Mouse (Mus musculus): ENCODE results near the gene Sh3tc1. TPM values are rescaled to one million over a fixed set of nuclear protein-coding genes. Genes with fewer than 3 reads are reported as not detected.

Sh3tc1 gene
- polyA plus RNA-seq, 1 experiment = 16.6 TPM

GRCm38 (mm10) chr5:35691246-35691645, 48.5 kb downstream of the Sh3tc1 start:
- peaks cover 26% of the 10 kb centered on the region for H3K4me1 ChIP-seq (ENCODE audit: control insufficient read depth, insufficient read depth, insufficient read length, low read length)
- H3K4me3 ChIP-seq (ENCODE audit: insufficient read depth, low read depth, low read length) = no peak overlapping the region
- no peak overlapping the region for H3K27ac ChIP-seq (replicated peaks; ENCODE audit: low read depth, low read length)

GRCm38 (mm10) chr5:35690485-35691165, 49.2 kb downstream of the Sh3tc1 start:
- H3K4me1 ChIP-seq (ENCODE audit: control insufficient read depth, insufficient read depth, insufficient read length, low read length) = peaks cover 26% of the 10 kb centered on the region
- peak overlapping the region; percentile 53 for H3K27ac ChIP-seq (replicated peaks; ENCODE audit: low read depth, low read length)
- no peak overlapping the region for H3K4me3 ChIP-seq (ENCODE audit: insufficient read depth, low read depth, low read length)

- peak overlapping the region; percentile 82 for H3K27ac ChIP-seq (replicated peaks; ENCODE audit: low read depth, low read length)
- H3K4me3 ChIP-seq (ENCODE audit: insufficient read depth, low read depth, low read length) = no peak overlapping the region
- H3K4me1 ChIP-seq (ENCODE audit: control insufficient read depth, insufficient read depth, insufficient read length, low read length) = peaks cover 26% of the 10 kb centered on the region
Measured at GRCm38 (mm10) chr5:35689374-35689773, 50.4 kb downstream of the Sh3tc1 start.

GRCm38 (mm10) chr5:35688851-35689250, 50.9 kb downstream of the Sh3tc1 start:
- Histone ChIP-seq H3K4me1 (ENCODE audit: control insufficient read depth, insufficient read depth, insufficient read length, low read length) (peaks cover 28% of the 10 kb centered on the region), H3K27ac (replicated peaks; ENCODE audit: low read depth, low read length) (peak overlapping the region; percentile 82), H3K4me3 (ENCODE audit: insufficient read depth, low read depth, low read length) (no peak overlapping the region)

GRCm38 (mm10) chr5:35687098-35687497, 52.7 kb downstream of the Sh3tc1 start:
- peak overlapping the region; percentile 93 for H3K27ac ChIP-seq (replicated peaks; ENCODE audit: low read depth, low read length)
- no peak overlapping the region for H3K4me3 ChIP-seq (ENCODE audit: insufficient read depth, low read depth, low read length)
- H3K4me1 ChIP-seq (ENCODE audit: control insufficient read depth, insufficient read depth, insufficient read length, low read length) = peaks cover 28% of the 10 kb centered on the region

GRCm38 (mm10) chr5:35686336-35686735, 53.5 kb downstream of the Sh3tc1 start:
- peaks cover 25% of the 10 kb centered on the region for H3K4me1 ChIP-seq (ENCODE audit: control insufficient read depth, insufficient read depth, insufficient read length, low read length)
- H3K27ac ChIP-seq (replicated peaks; ENCODE audit: low read depth, low read length) = peak overlapping the region; percentile 93
- no peak overlapping the region for H3K4me3 ChIP-seq (ENCODE audit: insufficient read depth, low read depth, low read length)

GRCm38 (mm10) chr5:35685079-35685478, 54.7 kb downstream of the Sh3tc1 start:
- peak overlapping the region; percentile 77 for H3K27ac ChIP-seq (replicated peaks; ENCODE audit: low read depth, low read length)
- peaks cover 18% of the 10 kb centered on the region for H3K4me1 ChIP-seq (ENCODE audit: control insufficient read depth, insufficient read depth, insufficient read length, low read length)
- no peak overlapping the region for H3K4me3 ChIP-seq (ENCODE audit: insufficient read depth, low read depth, low read length)

- Histone ChIP-seq H3K27ac (replicated peaks; ENCODE audit: low read depth, low read length) (no peak overlapping the region), H3K4me1 (ENCODE audit: control insufficient read depth, insufficient read depth, insufficient read length, low read length) (peaks cover 2% of the 10 kb centered on the region; the same call in 1 of the 2 replicates), H3K4me3 (ENCODE audit: insufficient read depth, low read depth, low read length) (no peak overlapping the region)
Measured at GRCm38 (mm10) chr5:35680958-35681357, 58.8 kb downstream of the Sh3tc1 start.

GRCm38 (mm10) chr5:35679256-35680155, 60.3 kb downstream of the Sh3tc1 start, which contains the start of gene Htra3:
Gene Htra3, minus strand, starts transcription at chr5:35679782.
- Histone ChIP-seq H3K4me1 (ENCODE audit: control insufficient read depth, insufficient read depth, insufficient read length, low read length) (peaks cover 6% of the 10 kb centered on the region; the same call in 1 of the 2 replicates), H3K27ac (replicated peaks; ENCODE audit: low read depth, low read length) (peak within 1 kb of the TSS; percentile 79), H3K4me3 (ENCODE audit: insufficient read depth, low read depth, low read length) (peak within 1 kb of the TSS; percentile 66)

- Histone ChIP-seq H3K4me3 (ENCODE audit: insufficient read depth, low read depth, low read length) (peak overlapping the region; percentile 66), H3K27ac (replicated peaks; ENCODE audit: low read depth, low read length) (peak overlapping the region; percentile 79), H3K4me1 (ENCODE audit: control insufficient read depth, insufficient read depth, insufficient read length, low read length) (peaks cover 25% of the 10 kb centered on the region)
Measured at GRCm38 (mm10) chr5:35676964-35677363, 62.8 kb downstream of the Sh3tc1 start.

- peaks cover 31% of the 10 kb centered on the region for H3K4me1 ChIP-seq (ENCODE audit: control insufficient read depth, insufficient read depth, insufficient read length, low read length)
- H3K4me3 ChIP-seq (ENCODE audit: insufficient read depth, low read depth, low read length) = no peak overlapping the region
Measured at GRCm38 (mm10) chr5:35674081-35674555, 65.7 kb downstream of the Sh3tc1 start.

GRCm38 (mm10) chr5:35673086-35673485, 66.7 kb downstream of the Sh3tc1 start:
- Histone ChIP-seq H3K27ac (replicated peaks; ENCODE audit: low read depth, low read length) (peak overlapping the region; percentile 75), H3K4me1 (ENCODE audit: control insufficient read depth, insufficient read depth, insufficient read length, low read length) (peaks cover 31% of the 10 kb centered on the region), H3K4me3 (ENCODE audit: insufficient read depth, low read depth, low read length) (no peak overlapping the region)

More at GRCm38 (mm10) chr5:35674081-35674555, 65.7 kb downstream of the Sh3tc1 start:
- H3K27ac ChIP-seq (replicated peaks; ENCODE audit: low read depth, low read length) = peak overlapping the region; percentile 75

- Histone ChIP-seq H3K27ac (replicated peaks; ENCODE audit: low read depth, low read length) (peak overlapping the region; percentile 44), H3K4me1 (ENCODE audit: control insufficient read depth, insufficient read depth, insufficient read length, low read length) (peaks cover 31% of the 10 kb centered on the region), H3K4me3 (ENCODE audit: insufficient read depth, low read depth, low read length) (no peak overlapping the region)
Measured at GRCm38 (mm10) chr5:35672581-35672980, 67.2 kb downstream of the Sh3tc1 start.

- H3K27ac ChIP-seq (replicated peaks; ENCODE audit: low read depth, low read length) = peak overlapping the region; percentile 61
- H3K4me1 ChIP-seq (ENCODE audit: control insufficient read depth, insufficient read depth, insufficient read length, low read length) = peaks cover 31% of the 10 kb centered on the region
- H3K4me3 ChIP-seq (ENCODE audit: insufficient read depth, low read depth, low read length) = no peak overlapping the region
Measured at GRCm38 (mm10) chr5:35671474-35671891, 68.3 kb downstream of the Sh3tc1 start.

- Histone ChIP-seq H3K4me1 (ENCODE audit: control insufficient read depth, insufficient read depth, insufficient read length, low read length) (peaks cover 31% of the 10 kb centered on the region), H3K27ac (replicated peaks; ENCODE audit: low read depth, low read length) (peak overlapping the region; percentile 58), H3K4me3 (ENCODE audit: insufficient read depth, low read depth, low read length) (peak overlapping the region; percentile 11)
Measured at GRCm38 (mm10) chr5:35670412-35670801, 69.4 kb downstream of the Sh3tc1 start.
